Mouse (Mus musculus): Measurements from ENCODE around the gene Pnpla1. TPM values are rescaled to one million over a fixed set of nuclear protein-coding genes. Genes with fewer than 3 reads are reported as not detected.

Gene Pnpla1
- polyA plus RNA-seq, 1 experiment from 2014 or later: 1.8 TPM

- no peak for ATAC-seq (ENCODE audit: low read depth)
- Histone ChIP-seq H3K4me3 (ENCODE audit: low read depth, low read length) (no peak overlapping the region), H3K36me3 (ENCODE audit: control insufficient read depth, insufficient read depth, low read length) (no peaks in the 10 kb centered on the region), H3K4me2 (ENCODE audit: low read depth, low read length) (no peak overlapping the region), H3K9ac (ENCODE audit: low read depth, low read length) (no peak overlapping the region), H3K27me3 (replicated peaks; ENCODE audit: control insufficient read depth, insufficient read depth, low read length) (no peaks in the 10 kb centered on the region), H3K9me3 (ENCODE audit: control insufficient read depth, low read length) (no peaks in the 10 kb centered on the region), H3K4me1 (ENCODE audit: control insufficient read depth, insufficient read depth, low read length) (peaks cover 10% of the 10 kb centered on the region), H3K27ac (replicated peaks; ENCODE audit: low read depth, low read length) (no peak overlapping the region)
- 91% methylated on average over 9 of the region's 9 CpGs for WGBS
- no peak for DNase-seq (ENCODE audit: low spot score)
Measured at GRCm38 (mm10) chr17:28928004-28928403, 69.8 kb downstream of the Pnpla1 start.

DNA sequence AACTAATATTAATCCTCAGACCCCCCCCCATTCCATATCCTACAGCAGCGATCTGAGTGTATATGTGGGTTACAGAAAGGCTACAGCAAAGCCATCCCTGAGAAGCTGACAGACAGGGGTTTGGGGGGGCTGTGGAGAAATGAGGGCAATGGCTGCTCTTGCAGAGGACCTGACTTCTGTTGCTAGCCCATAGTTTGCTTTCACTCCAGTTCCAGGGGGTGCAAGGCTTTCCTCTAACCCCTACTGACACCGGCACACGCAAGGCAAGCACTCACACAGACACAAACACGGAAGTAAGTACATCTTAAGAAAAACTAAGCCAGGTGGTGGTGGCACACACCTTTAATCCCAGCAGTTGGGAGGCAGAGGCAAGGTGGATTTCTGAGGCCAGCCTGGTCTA lies 71.2 kb downstream of the Pnpla1 start:
- no peaks in the 10 kb centered on the region for H3K27me3 ChIP-seq (replicated peaks; ENCODE audit: control insufficient read depth, insufficient read depth, low read length)
- no peak overlapping the region for H3K4me3 ChIP-seq (ENCODE audit: low read depth, low read length)
- WGBS: 89% methylated on average over 4 of the region's 4 CpGs
- no peaks in the 10 kb centered on the region for H3K9me3 ChIP-seq (ENCODE audit: control insufficient read depth, low read length)
- ATAC-seq (ENCODE audit: low read depth) (no peak), DNase-seq (ENCODE audit: low spot score) (no peak)
- H3K4me1 ChIP-seq (ENCODE audit: control insufficient read depth, insufficient read depth, low read length): peaks cover 10% of the 10 kb centered on the region
- no peaks in the 10 kb centered on the region for H3K36me3 ChIP-seq (ENCODE audit: control insufficient read depth, insufficient read depth, low read length)
- H3K9ac ChIP-seq (ENCODE audit: low read depth, low read length): no peak overlapping the region
- H3K27ac ChIP-seq (replicated peaks; ENCODE audit: low read depth, low read length): no peak overlapping the region
- no peak overlapping the region for H3K4me2 ChIP-seq (ENCODE audit: low read depth, low read length)

GRCm38 (mm10) chr17:28930392-28931074 lies 72.3 kb downstream of the Pnpla1 start:
- H3K27me3 ChIP-seq (replicated peaks; ENCODE audit: control insufficient read depth, insufficient read depth, low read length): no peaks in the 10 kb centered on the region
- peak; percentile 92 for ATAC-seq (ENCODE audit: low read depth)
- H3K9ac ChIP-seq (ENCODE audit: low read depth, low read length): peak overlapping the region; percentile 52
- H3K4me3 ChIP-seq (ENCODE audit: low read depth, low read length): no peak overlapping the region
- H3K27ac ChIP-seq (replicated peaks; ENCODE audit: low read depth, low read length): peak overlapping the region; percentile 84
- H3K36me3 ChIP-seq (ENCODE audit: control insufficient read depth, insufficient read depth, low read length): no peaks in the 10 kb centered on the region
- peaks cover 10% of the 10 kb centered on the region for H3K4me1 ChIP-seq (ENCODE audit: control insufficient read depth, insufficient read depth, low read length)
- no peaks in the 10 kb centered on the region for H3K9me3 ChIP-seq (ENCODE audit: control insufficient read depth, low read length)
- peak overlapping the region; percentile 43 for H3K4me2 ChIP-seq (ENCODE audit: low read depth, low read length)
- peak; percentile 93 for DNase-seq (ENCODE audit: low spot score)
- 16% methylated on average over 14 of the region's 14 CpGs for WGBS

GRCm38 (mm10) chr17:28931436-28932211 lies 73.4 kb downstream of the Pnpla1 start:
- H3K36me3 ChIP-seq (ENCODE audit: control insufficient read depth, insufficient read depth, low read length): no peaks in the 10 kb centered on the region
- ATAC-seq (ENCODE audit: low read depth) (no peak), DNase-seq (ENCODE audit: low spot score) (no peak)
- H3K4me1 ChIP-seq (ENCODE audit: control insufficient read depth, insufficient read depth, low read length): peaks cover 10% of the 10 kb centered on the region
- no peak overlapping the region for H3K4me2 ChIP-seq (ENCODE audit: low read depth, low read length)
- no peaks in the 10 kb centered on the region for H3K27me3 ChIP-seq (replicated peaks; ENCODE audit: control insufficient read depth, insufficient read depth, low read length)
- no peak overlapping the region for H3K9ac ChIP-seq (ENCODE audit: low read depth, low read length)
- H3K4me3 ChIP-seq (ENCODE audit: low read depth, low read length): no peak overlapping the region
- 89% methylated on average over 18 of the region's 18 CpGs for WGBS
- peak overlapping the region; percentile 44; the same call in 1 of the 2 replicates for H3K27ac ChIP-seq (replicated peaks; ENCODE audit: low read depth, low read length)
- H3K9me3 ChIP-seq (ENCODE audit: control insufficient read depth, low read length): no peaks in the 10 kb centered on the region

- Histone ChIP-seq H3K27me3 (replicated peaks; ENCODE audit: control insufficient read depth, insufficient read depth, low read length) (no peaks in the 10 kb centered on the region), H3K4me2 (ENCODE audit: low read depth, low read length) (no peak overlapping the region), H3K9me3 (ENCODE audit: control insufficient read depth, low read length) (no peaks in the 10 kb centered on the region), H3K27ac (replicated peaks; ENCODE audit: low read depth, low read length) (no peak overlapping the region), H3K9ac (ENCODE audit: low read depth, low read length) (no peak overlapping the region), H3K4me3 (ENCODE audit: low read depth, low read length) (no peak overlapping the region), H3K36me3 (ENCODE audit: control insufficient read depth, insufficient read depth, low read length) (no peaks in the 10 kb centered on the region), H3K4me1 (ENCODE audit: control insufficient read depth, insufficient read depth, low read length) (peaks cover 10% of the 10 kb centered on the region)
- 79% methylated on average over 4 of the region's 4 CpGs for WGBS
- ATAC-seq (ENCODE audit: low read depth) (no peak), DNase-seq (ENCODE audit: low spot score) (no peak)
Measured at GRCm38 (mm10) chr17:28932274-28932673, 74.1 kb downstream of the Pnpla1 start.

DNA sequence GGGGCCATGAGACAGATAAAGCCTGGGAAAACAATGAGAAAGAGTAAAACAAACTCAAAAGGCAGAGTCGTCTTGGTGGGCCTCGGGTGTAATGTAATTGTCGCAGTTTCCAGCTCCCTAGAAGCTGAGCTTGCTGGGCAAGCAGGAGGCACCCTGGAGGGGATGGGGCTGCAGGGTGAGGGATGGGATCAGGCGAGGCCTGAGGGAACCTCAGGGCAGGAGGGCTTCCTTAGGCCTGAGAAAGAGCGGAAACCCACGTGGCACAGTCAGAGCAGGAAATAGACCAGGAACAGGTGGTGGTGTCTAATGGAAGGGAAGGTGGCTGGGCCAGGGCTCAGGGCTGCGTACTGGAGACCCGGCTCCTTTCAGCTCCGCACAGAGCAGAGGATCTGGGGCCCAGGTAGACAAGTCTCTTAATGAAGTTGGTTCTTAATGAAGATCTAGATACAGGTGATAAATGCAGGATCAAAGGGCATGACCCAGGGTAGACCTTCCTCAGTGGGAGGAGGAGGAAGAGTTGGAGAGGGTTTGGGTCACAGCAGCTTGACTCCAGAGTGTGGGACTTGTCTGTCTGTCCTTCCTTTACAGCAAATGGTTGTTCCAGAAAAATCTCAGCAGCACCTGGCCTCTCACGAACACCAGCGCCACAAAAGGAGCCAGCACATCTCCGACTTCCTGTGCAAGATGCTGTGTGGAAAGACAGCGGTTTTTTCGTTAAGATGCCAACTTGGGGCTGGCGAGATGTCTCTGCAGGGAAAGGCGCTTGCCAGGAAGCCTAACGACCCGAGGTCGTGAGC lies 76.1 kb downstream of the Pnpla1 start:
- ATAC-seq (ENCODE audit: low read depth): no peak
- H3K36me3 ChIP-seq (ENCODE audit: control insufficient read depth, insufficient read depth, low read length): no peaks in the 10 kb centered on the region
- 68% methylated on average over 19 of the region's 19 CpGs for WGBS
- H3K4me2 ChIP-seq (ENCODE audit: low read depth, low read length): no peak overlapping the region
- H3K27me3 ChIP-seq (replicated peaks; ENCODE audit: control insufficient read depth, insufficient read depth, low read length): no peaks in the 10 kb centered on the region
- peaks cover 10% of the 10 kb centered on the region for H3K4me1 ChIP-seq (ENCODE audit: control insufficient read depth, insufficient read depth, low read length)
- H3K27ac ChIP-seq (replicated peaks; ENCODE audit: low read depth, low read length): no peak overlapping the region
- H3K9ac ChIP-seq (ENCODE audit: low read depth, low read length): no peak overlapping the region
- H3K4me3 ChIP-seq (ENCODE audit: low read depth, low read length): no peak overlapping the region
- no peaks in the 10 kb centered on the region for H3K9me3 ChIP-seq (ENCODE audit: control insufficient read depth, low read length)
- DNase-seq (ENCODE audit: low spot score): no peak

GRCm38 (mm10) chr17:28936133-28936532 lies 77.9 kb downstream of the Pnpla1 start:
- ATAC-seq (ENCODE audit: low read depth): no peak
- H3K27me3 ChIP-seq (replicated peaks; ENCODE audit: control insufficient read depth, insufficient read depth, low read length): no peaks in the 10 kb centered on the region
- no peak overlapping the region for H3K4me3 ChIP-seq (ENCODE audit: low read depth, low read length)
- no peaks in the 10 kb centered on the region for H3K9me3 ChIP-seq (ENCODE audit: control insufficient read depth, low read length)
- no peak overlapping the region for H3K27ac ChIP-seq (replicated peaks; ENCODE audit: low read depth, low read length)
- H3K4me2 ChIP-seq (ENCODE audit: low read depth, low read length): no peak overlapping the region
- no peak for DNase-seq (ENCODE audit: low spot score)
- WGBS: 86% methylated on average over 7 of the region's 7 CpGs
- H3K36me3 ChIP-seq (ENCODE audit: control insufficient read depth, insufficient read depth, low read length): no peaks in the 10 kb centered on the region
- no peak overlapping the region for H3K9ac ChIP-seq (ENCODE audit: low read depth, low read length)
- H3K4me1 ChIP-seq (ENCODE audit: control insufficient read depth, insufficient read depth, low read length): no peaks in the 10 kb centered on the region

GRCm38 (mm10) chr17:28936622-28937345 lies 78.6 kb downstream of the Pnpla1 start:
- Histone ChIP-seq H3K9ac (ENCODE audit: low read depth, low read length) (no peak overlapping the region), H3K27ac (replicated peaks; ENCODE audit: low read depth, low read length) (no peak overlapping the region), H3K36me3 (ENCODE audit: control insufficient read depth, insufficient read depth, low read length) (no peaks in the 10 kb centered on the region), H3K27me3 (replicated peaks; ENCODE audit: control insufficient read depth, insufficient read depth, low read length) (no peaks in the 10 kb centered on the region), H3K4me1 (ENCODE audit: control insufficient read depth, insufficient read depth, low read length) (no peaks in the 10 kb centered on the region), H3K4me2 (ENCODE audit: low read depth, low read length) (no peak overlapping the region), H3K9me3 (ENCODE audit: control insufficient read depth, low read length) (no peaks in the 10 kb centered on the region), H3K4me3 (ENCODE audit: low read depth, low read length) (no peak overlapping the region)
- DNase-seq (ENCODE audit: low spot score) (no peak), ATAC-seq (ENCODE audit: low read depth) (no peak)
- 85% methylated on average over 10 of the region's 10 CpGs for WGBS

All from embryonic facial prominence, embryonic 14.5 days (tissue).